Mouse (Mus musculus) cerebellum, adult 9-10 months (tissue): Measurements from ENCODE around the gene Cmtm1.
"Not testable (repeated sequence)": the region's sequence is repeated elsewhere in the genome, so short reads cannot be mapped to it uniquely, and the experiment has no call there.

ENCODE experiments used
- DNase-seq: peaks from one replicate; pipeline ENCODE4 v3.0.0; 2022

The Cmtm1 gene

GRCm38 (mm10) chr8:104309441-104310155, at the start of gene Cmtm1, which contains the start of gene Gm45711:
Gene Cmtm1 (minus strand): TSS chr8:104310145.
Gene Gm45711 (minus strand): TSS chr8:104310081.
- peak; percentile 26 for DNase-seq

- DNase-seq = no peak
These were observed 48.7 kb upstream of the Cmtm1 start for GRCm38 (mm10) chr8:104358637-104359036.

GRCm38 (mm10) chr8:104354504-104354903, 44.6 kb upstream of the Cmtm1 start:
- no peak for DNase-seq

GRCm38 (mm10) chr8:104353186-104353585, 43.2 kb upstream of the Cmtm1 start:
- DNase-seq = peak; percentile 3

- no peak for DNase-seq
These were observed 40.1 kb upstream of the Cmtm1 start for GRCm38 (mm10) chr8:104350047-104350446.

GRCm38 (mm10) chr8:104348971-104349370, 39.0 kb upstream of the Cmtm1 start:
- DNase-seq = peak; percentile 0

GRCm38 (mm10) chr8:104346706-104347105, 36.8 kb upstream of the Cmtm1 start:
- DNase-seq = no peak

- DNase-seq = no peak
These were observed 34.7 kb upstream of the Cmtm1 start for GRCm38 (mm10) chr8:104344622-104345021.

GRCm38 (mm10) chr8:104343957-104344356, 34.0 kb upstream of the Cmtm1 start:
- peak; percentile 89 for DNase-seq

GRCm38 (mm10) chr8:104342426-104342825, 32.5 kb upstream of the Cmtm1 start:
- no peak for DNase-seq

- DNase-seq = no peak
These were observed 31.7 kb upstream of the Cmtm1 start for GRCm38 (mm10) chr8:104341678-104342077.

- DNase-seq = no peak
These were observed 31.2 kb upstream of the Cmtm1 start for GRCm38 (mm10) chr8:104341106-104341561.

- peak; percentile 38 for DNase-seq
These were observed 30.5 kb upstream of the Cmtm1 start for GRCm38 (mm10) chr8:104340233-104341105.

GRCm38 (mm10) chr8:104339983-104340232, 30.0 kb upstream of the Cmtm1 start:
- DNase-seq = no peak

GRCm38 (mm10) chr8:104339229-104339982, 29.5 kb upstream of the Cmtm1 start, which contains the start of gene Cmtm3:
Gene Cmtm3 (plus strand): TSS chr8:104339410.
- no peak for DNase-seq

GRCm38 (mm10) chr8:104337890-104338289, 27.9 kb upstream of the Cmtm1 start:
- DNase-seq = no peak

- no peak for DNase-seq
These were observed 26.9 kb upstream of the Cmtm1 start for GRCm38 (mm10) chr8:104336806-104337205.

GRCm38 (mm10) chr8:104334196-104334595, 24.3 kb upstream of the Cmtm1 start:
- no peak for DNase-seq

GRCm38 (mm10) chr8:104333786-104334185, 23.8 kb upstream of the Cmtm1 start:
- no peak for DNase-seq

GRCm38 (mm10) chr8:104332665-104333631, 23.0 kb upstream of the Cmtm1 start:
- no peak for DNase-seq

- not testable (repeated sequence) for DNase-seq
These were observed 12.0 kb upstream of the Cmtm1 start, which contains the start of gene Cmtm2b for GRCm38 (mm10) chr8:104321930-104322329. Gene Cmtm2b (plus strand): TSS chr8:104322230.

- DNase-seq = not testable (repeated sequence)
These were observed 11.3 kb upstream of the Cmtm1 start, which contains the start of gene Gm11020 for GRCm38 (mm10) chr8:104321267-104321666. Gene Gm11020 (plus strand): TSS chr8:104321567.
